Comparison of ENCODE assay signal across 21 mouse cellular contexts in genomic region chr2:79215479-79215878, GRCm38 (mm10). TPM values are rescaled to one million over a fixed set of nuclear protein-coding genes. Genes with fewer than 3 reads are reported as not detected.
DNase-seq lines count a peak whose midpoint lies in the region; ATAC-seq and TF ChIP-seq lines count a peak whose summit lies in the region.
"Had no signal": no experiment of that assay in that cellular context is flagged by ENCODE, and none has a peak within 500 bp of the region (broad histone marks: within the 10 kb centered on the region; RNA-seq: fewer than 3 reads in every experiment).

No protein-coding gene starts in this region.

- no peaks in the 10 kb centered on the region for H3K36me3 ChIP-seq in midbrain, embryonic 11.5 days (ENCODE audit: control insufficient read depth, insufficient read depth, low read length)
- H3K36me3 ChIP-seq in midbrain, embryonic 15.5 days (replicated peaks): no peaks in the 10 kb centered on the region
- H3K36me3 ChIP-seq: embryonic facial prominence, embryonic 13.5 days; embryonic facial prominence, embryonic 15.5 days; forebrain, embryonic 15.5 days had no signal

- no peaks in the 10 kb centered on the region for H3K4me1 ChIP-seq in midbrain, embryonic 11.5 days (ENCODE audit: control insufficient read depth, insufficient read depth, low read length)
- H3K4me1 ChIP-seq in midbrain, embryonic 15.5 days: no peaks in the 10 kb centered on the region
- peaks cover 27% of the 10 kb centered on the region for H3K4me1 ChIP-seq in bone marrow macrophage, adult 2 months (ENCODE audit: control insufficient read depth, insufficient read depth, low read length)
- peaks cover 7% of the 10 kb centered on the region for H3K4me1 ChIP-seq in embryonic fibroblast, embryonic 13.5 days (ENCODE audit: control insufficient read depth, insufficient read depth, low read length)
- H3K4me1 ChIP-seq: forebrain, embryonic 13.5 days; forebrain, embryonic 15.5 days had no signal

- H3K27ac ChIP-seq in midbrain, embryonic 11.5 days (ENCODE audit: low read depth, low read length): no peak overlapping the region
- H3K27ac ChIP-seq in midbrain, embryonic 15.5 days: no peak overlapping the region
- H3K27ac ChIP-seq in bone marrow macrophage, adult 2 months (ENCODE audit: insufficient read depth, low read depth, low read length): peak overlapping the region; percentile 80
- peak overlapping the region; percentile 98; the same call in 1 of the 2 replicates for H3K27ac ChIP-seq in embryonic fibroblast, embryonic 13.5 days (ENCODE audit: insufficient read depth, low read length)
- H3K27ac ChIP-seq: embryonic facial prominence, embryonic 15.5 days; forebrain, embryonic 13.5 days; forebrain, embryonic 15.5 days had no signal

- TF ChIP-seq CTCF in bone marrow macrophage, adult 2 months (IDR thresholded peaks at IDR 0.05; ENCODE audit: low read depth, low read length): no peak
- no peak for TF ChIP-seq CTCF in embryonic fibroblast, embryonic 13.5 days (IDR thresholded peaks at IDR 0.05; ENCODE audit: borderline replicate concordance, insufficient read depth, low read length)

- H3K27me3 ChIP-seq in midbrain, embryonic 11.5 days (ENCODE audit: control insufficient read depth, insufficient read depth, low read length): no peaks in the 10 kb centered on the region
- H3K27me3 ChIP-seq in midbrain, embryonic 15.5 days (replicated peaks): no peaks in the 10 kb centered on the region
- H3K27me3 ChIP-seq: embryonic facial prominence, embryonic 13.5 days; embryonic facial prominence, embryonic 15.5 days; forebrain, embryonic 13.5 days; forebrain, embryonic 15.5 days had no signal

- TF ChIP-seq POLR2A in bone marrow macrophage, adult 2 months (IDR thresholded peaks at IDR 0.05; ENCODE audit: borderline replicate concordance, low read depth, low read length): no peak
- TF ChIP-seq POLR2A in embryonic fibroblast, embryonic 13.5 days (IDR thresholded peaks at IDR 0.05; ENCODE audit: low read depth, low read length): no peak

- H3K4me3 ChIP-seq in midbrain, embryonic 11.5 days (ENCODE audit: low read depth, low read length): no peak overlapping the region
- no peak overlapping the region for H3K4me3 ChIP-seq in midbrain, embryonic 15.5 days
- H3K4me3 ChIP-seq in bone marrow macrophage, adult 2 months (ENCODE audit: insufficient read depth, low read length): no peak overlapping the region
- no peak overlapping the region for H3K4me3 ChIP-seq in embryonic fibroblast, embryonic 13.5 days (ENCODE audit: insufficient read depth, low read length)
- H3K4me3 ChIP-seq: embryonic facial prominence, embryonic 13.5 days; embryonic facial prominence, embryonic 15.5 days; forebrain, embryonic 13.5 days; forebrain, embryonic 15.5 days had no signal

- no peak overlapping the region for H3K9ac ChIP-seq in midbrain, embryonic 11.5 days (ENCODE audit: low read length)
- no peak overlapping the region for H3K9ac ChIP-seq in midbrain, embryonic 15.5 days
- H3K9ac ChIP-seq: embryonic facial prominence, embryonic 13.5 days; embryonic facial prominence, embryonic 15.5 days; forebrain, embryonic 13.5 days; forebrain, embryonic 15.5 days; forebrain, postnatal 0 days had no signal

- ATAC-seq in midbrain, embryonic 11.5 days (ENCODE audit: low FRiP score): no peak
- no peak for ATAC-seq in midbrain, embryonic 15.5 days (replicated peaks)
- ATAC-seq: forebrain, embryonic 13.5 days; forebrain, embryonic 15.5 days; forebrain, postnatal 0 days had no signal

- WGBS in midbrain, embryonic 11.5 days: 84% methylated on average over 3 of the region's 3 CpGs
- 67% methylated on average over 3 of the region's 3 CpGs for WGBS in midbrain, embryonic 15.5 days

- peak; percentile 73 for DNase-seq in midbrain, embryonic 11.5 days (ENCODE audit: low spot score, missing footprints)
- no peak for DNase-seq in spleen, postnatal 10 days (ENCODE audit: low spot score in 2 of 2)
- no peak for DNase-seq in adipocyte (ENCODE audit: low spot score)
- DNase-seq: adrenal gland, adult 8-10 months; adrenal gland, postnatal 14 days; adrenal gland, postnatal 36 days; cerebellum, adult 11 months; cerebellum, adult 18-20 months; cerebellum, adult 8-10 months; cerebellum, adult 9-11 months; cerebellum, postnatal 14 days; cerebellum, postnatal 36 days; embryo, embryonic 11 days; forebrain, postnatal 0 days had no signal

- no peaks in the 10 kb centered on the region for H3K9me3 ChIP-seq in midbrain, embryonic 11.5 days (ENCODE audit: control insufficient read depth, low read length)
- H3K9me3 ChIP-seq in midbrain, embryonic 15.5 days: no peaks in the 10 kb centered on the region
- H3K9me3 ChIP-seq: embryonic facial prominence, embryonic 13.5 days; embryonic facial prominence, embryonic 15.5 days; forebrain, embryonic 13.5 days; forebrain, embryonic 15.5 days had no signal

- H3K4me2 ChIP-seq in midbrain, embryonic 11.5 days: no peak overlapping the region
- no peak overlapping the region for H3K4me2 ChIP-seq in midbrain, embryonic 15.5 days
- H3K4me2 ChIP-seq: embryonic facial prominence, embryonic 13.5 days; embryonic facial prominence, embryonic 15.5 days; forebrain, embryonic 13.5 days; forebrain, embryonic 15.5 days had no signal

RNA-seq across cellular contexts. Expression of gene Itga4, which starts 39.7 kb away (rescaled TPM):
- polyA plus RNA-seq in midbrain, embryonic 11.5 days (2014; fragmentation: Nextera tagmentation; extraction: Ambion mirVana): 8.6 and 10.0 TPM in 2 replicates
- polyA plus RNA-seq in midbrain, embryonic 15.5 days (2015; fragmentation: Nextera tagmentation; extraction: Ambion mirVana): 2.6 and 2.8 TPM in 2 replicates
- 56.6 and 61.8 TPM in 2 replicates for polyA plus RNA-seq in bone marrow macrophage, adult 2 months (2012; ENCODE audit: insufficient read depth, insufficient read length, missing spikeins)
- polyA plus RNA-seq in embryonic fibroblast, embryonic 13.5 days (2011; ENCODE audit: insufficient read length, low read depth, missing spikeins): 11.1 and 15.9 TPM in 2 replicates

Comparison
In these comparisons a context has a peak if more than half of its experiments do, and no peak if none do; other contexts are left out.
1. H3K27ac ChIP-seq: peak in bone marrow macrophage, adult 2 months (single experiment) and embryonic fibroblast, embryonic 13.5 days (single experiment); none in midbrain, embryonic 11.5 days (single experiment) and midbrain, embryonic 15.5 days (single experiment).